ENCODE assay signal across 21 mouse cellular contexts in the genomic region with DNA sequence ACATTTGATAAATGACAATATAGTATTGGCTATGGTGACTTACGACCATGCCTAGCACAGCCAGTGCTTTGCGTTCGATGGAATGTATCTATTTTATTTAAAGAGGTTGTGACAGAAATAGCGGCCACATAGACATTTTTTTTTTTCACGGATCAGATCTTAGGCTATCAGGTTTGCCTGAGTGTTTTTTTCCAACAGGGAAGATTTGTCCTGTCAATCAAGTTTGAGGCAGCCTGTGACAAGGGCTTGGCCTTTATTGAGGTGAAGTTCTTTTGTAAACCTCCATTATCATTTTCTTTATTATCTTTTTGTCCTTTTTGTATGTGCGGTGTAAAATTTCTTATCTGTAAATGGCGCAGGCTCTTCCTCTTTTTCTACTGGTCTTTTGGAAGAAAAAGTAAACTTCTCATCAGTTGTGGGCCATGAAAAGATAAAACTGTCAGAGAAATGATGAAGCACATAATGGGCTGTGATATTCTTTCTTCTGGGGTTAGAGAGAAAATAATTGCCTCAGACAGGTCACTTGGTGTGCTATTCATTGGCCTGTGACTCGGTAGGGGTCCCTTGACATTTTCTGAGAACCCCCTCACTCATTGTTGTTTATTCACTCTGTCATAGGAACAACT.
A peak's percentile ranks its signal among the peaks of the same experiment; 100 is the strongest.
DNase-seq lines count a peak whose midpoint lies in the region; ATAC-seq and TF ChIP-seq lines count a peak whose summit lies in the region.
"Had no signal": no experiment of that assay in that cellular context is flagged by ENCODE, and none has a peak within 500 bp of the region (broad histone marks: within the 10 kb centered on the region; RNA-seq: fewer than 3 reads in every experiment).

No protein-coding gene starts in this region.

- no peak overlapping the region for H3K9ac ChIP-seq in kidney, postnatal 0 days (ENCODE audit: low read depth, low read length)
- H3K9ac ChIP-seq: embryonic facial prominence, embryonic 15.5 days; forebrain, embryonic 15.5 days; hindbrain, embryonic 14.5 days; limb, embryonic 13.5 days; midbrain, embryonic 15.5 days; neural tube, embryonic 12.5 days had no signal

- no peak overlapping the region for H3K4me2 ChIP-seq in kidney, postnatal 0 days (ENCODE audit: low read length)
- H3K4me2 ChIP-seq: embryonic facial prominence, embryonic 15.5 days; forebrain, embryonic 15.5 days; hindbrain, embryonic 14.5 days; limb, embryonic 13.5 days; midbrain, embryonic 15.5 days; neural tube, embryonic 12.5 days had no signal

- H3K27ac ChIP-seq in kidney, postnatal 0 days, result no peak overlapping the region
- no peak overlapping the region for H3K27ac ChIP-seq in kidney, adult 2 months (ENCODE audit: insufficient read depth, low read depth, low read length)
- H3K27ac ChIP-seq: embryonic facial prominence, embryonic 15.5 days; forebrain, embryonic 15.5 days; hindbrain, embryonic 14.5 days; limb, embryonic 13.5 days; macrophage; midbrain, embryonic 15.5 days; neural tube, embryonic 12.5 days had no signal

- TF ChIP-seq POLR2A in kidney, adult 2 months (IDR thresholded peaks at IDR 0.05; ENCODE audit: low read depth, low read length), result no peak

- peak; percentile 34 for DNase-seq in kidney, postnatal 0 days (ENCODE audit: low spot score)
- DNase-seq in kidney, adult 11 months, result no peak
- DNase-seq in G1E (ENCODE audit: low spot score), result no peak
- DNase-seq in c-Kit-positive CD71-negative TER-119-negative erythroid progenitor cells, embryonic 14.5 days (ENCODE audit: low read depth), result peak; percentile 5
- no peak for DNase-seq in kidney, adult 2 months
- DNase-seq in heart, adult 11 months, result no peak
- DNase-seq: adrenal gland, adult 8-10 months; cerebellum, adult 2 months; cerebellum, postnatal 25 days; gastrocnemius, postnatal 25 days; kidney, adult 9 months; kidney, postnatal 36 days had no signal

- no peaks in the 10 kb centered on the region for H3K36me3 ChIP-seq in kidney, postnatal 0 days (ENCODE audit: insufficient read depth, low read length)
- H3K36me3 ChIP-seq in G1E (replicated peaks), result no peaks in the 10 kb centered on the region
- H3K36me3 ChIP-seq in kidney, adult 2 months (ENCODE audit: control insufficient read depth, insufficient read depth, low read length), result no peaks in the 10 kb centered on the region
- H3K36me3 ChIP-seq: embryonic facial prominence, embryonic 15.5 days; forebrain, embryonic 15.5 days; limb, embryonic 13.5 days; midbrain, embryonic 15.5 days; neural tube, embryonic 12.5 days had no signal

- H3K27me3 ChIP-seq in kidney, postnatal 0 days (ENCODE audit: insufficient read depth, low read length), result no peaks in the 10 kb centered on the region
- no peaks in the 10 kb centered on the region for H3K27me3 ChIP-seq in G1E (ENCODE audit: insufficient read depth, low read length)
- H3K27me3 ChIP-seq in kidney, adult 2 months (replicated peaks; ENCODE audit: control insufficient read depth, insufficient read depth, low read length), result no peaks in the 10 kb centered on the region
- H3K27me3 ChIP-seq: embryonic facial prominence, embryonic 15.5 days; forebrain, embryonic 15.5 days; limb, embryonic 13.5 days; midbrain, embryonic 15.5 days; neural tube, embryonic 12.5 days had no signal

- 46% methylated on average over 8 of the region's 8 CpGs for WGBS in kidney, postnatal 0 days
- 58% methylated on average over 8 of the region's 8 CpGs for WGBS in kidney, adult 2 months

- no peak overlapping the region for H3K4me3 ChIP-seq in kidney, postnatal 0 days (replicated peaks; ENCODE audit: low read depth, low read length)
- H3K4me3 ChIP-seq in G1E (ENCODE audit: low read depth, low read length), result no peak overlapping the region
- no peak overlapping the region for H3K4me3 ChIP-seq in kidney, adult 2 months (ENCODE audit: insufficient read depth, low read depth, low read length)
- H3K4me3 ChIP-seq: embryonic facial prominence, embryonic 15.5 days; forebrain, embryonic 15.5 days; limb, embryonic 13.5 days; midbrain, embryonic 15.5 days; neural tube, embryonic 12.5 days had no signal

- no peak for ATAC-seq in kidney, postnatal 0 days (replicated peaks; ENCODE audit: low FRiP score, low read depth)
- ATAC-seq in G1E (ENCODE audit: extremely low read depth, insufficient number of reproducible peaks, low FRiP score, poor library complexity, severe bottlenecking), result peak; percentile 81
- ATAC-seq in megakaryocyte progenitor cell, adult 5-6 weeks (replicated peaks; ENCODE audit: poor library complexity), result peak; percentile 80
- ATAC-seq: activated CD4-positive, CD25-positive, alpha-beta regulatory T cell, adult 4 months; forebrain, embryonic 15.5 days; midbrain, embryonic 15.5 days had no signal

- no peaks in the 10 kb centered on the region for H3K9me3 ChIP-seq in kidney, postnatal 0 days (replicated peaks; ENCODE audit: low read length)
- H3K9me3 ChIP-seq in G1E (replicated peaks), result peaks cover 19% of the 10 kb centered on the region
- H3K9me3 ChIP-seq: embryonic facial prominence, embryonic 15.5 days; forebrain, embryonic 15.5 days; limb, embryonic 13.5 days; midbrain, embryonic 15.5 days; neural tube, embryonic 12.5 days had no signal

- no peak for TF ChIP-seq CTCF in kidney, postnatal 0 days (IDR thresholded peaks at IDR 0.05; ENCODE audit: low read depth)
- no peak for TF ChIP-seq CTCF in G1E (IDR thresholded peaks at IDR 0.05; ENCODE audit: low read depth, low read length)
- no peak for TF ChIP-seq CTCF in kidney, adult 2 months (conservative IDR thresholded peaks at IDR 0.05; ENCODE audit: insufficient read depth, insufficient read length, low read depth, low read length)

- H3K4me1 ChIP-seq in kidney, postnatal 0 days (replicated peaks; ENCODE audit: insufficient read depth, low read length), result no peaks in the 10 kb centered on the region
- no peaks in the 10 kb centered on the region for H3K4me1 ChIP-seq in G1E (ENCODE audit: insufficient read depth, low read depth, low read length)
- no peaks in the 10 kb centered on the region for H3K4me1 ChIP-seq in kidney, adult 2 months (ENCODE audit: control insufficient read depth, insufficient read depth, low read length)
- H3K4me1 ChIP-seq: embryonic facial prominence, embryonic 15.5 days; forebrain, embryonic 15.5 days; limb, embryonic 13.5 days; midbrain, embryonic 15.5 days; neural tube, embryonic 12.5 days had no signal

Comparison
In these comparisons a context has a peak if more than half of its experiments do, and no peak if none do; other contexts are left out.
1. DNase-seq: peak in kidney, postnatal 0 days (single experiment) and c-Kit-positive CD71-negative TER-119-negative erythroid progenitor cells, embryonic 14.5 days (single experiment); none in kidney, adult 11 months (single experiment), G1E (single experiment), kidney, adult 2 months (single experiment) and heart, adult 11 months (single experiment).